Mouse (Mus musculus) heart, postnatal 14 days (tissue): ENCODE measurements at regions not wholly inside any gene's neighbourhood (a gene's known extent, or its start where the extent isn't known, plus 50 kb on each side); places are given as distances from the start of the nearest gene placed in this dataset.

ENCODE experiments used
- DNase-seq, 2 experiments: peaks; one replicate each; pipeline ENCODE4 v3.0.0; 2021 to 2022
- intact Hi-C: fragments of 180-260 bp; cut with DNase I; formaldehyde crosslinking; loops from one replicate; pipeline ENCODE4 v1.15.1; 2025

- DNase-seq, result no peak
- intact Hi-C loops, result no loop called here
Observed at GRCm38 (mm10) chr8:26851871-26852800, 125.0 kb upstream of the Zfp703 start.

DNA sequence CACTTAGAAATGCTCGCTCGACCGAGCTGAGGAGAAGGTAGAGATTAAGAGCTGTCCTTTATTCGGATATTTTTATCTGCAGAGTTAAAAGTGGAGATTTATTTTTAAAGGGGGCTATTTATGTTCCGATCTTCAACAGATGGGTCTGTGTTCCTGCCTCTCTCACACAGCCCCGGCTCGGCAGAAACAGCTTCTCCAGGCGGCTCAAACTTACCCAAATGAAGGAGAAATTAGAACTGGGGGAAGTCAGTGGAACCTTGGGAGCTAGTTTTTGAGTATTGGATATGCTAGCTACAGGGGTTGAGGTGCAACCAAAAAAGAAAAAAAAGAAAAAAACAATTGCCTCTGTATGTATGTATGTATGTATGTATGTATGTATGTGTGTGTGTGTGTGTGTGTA lies 124.2 kb upstream of the Zfp703 start:
- intact Hi-C loops, result no loop called here
- DNase-seq, result no peak

DNA sequence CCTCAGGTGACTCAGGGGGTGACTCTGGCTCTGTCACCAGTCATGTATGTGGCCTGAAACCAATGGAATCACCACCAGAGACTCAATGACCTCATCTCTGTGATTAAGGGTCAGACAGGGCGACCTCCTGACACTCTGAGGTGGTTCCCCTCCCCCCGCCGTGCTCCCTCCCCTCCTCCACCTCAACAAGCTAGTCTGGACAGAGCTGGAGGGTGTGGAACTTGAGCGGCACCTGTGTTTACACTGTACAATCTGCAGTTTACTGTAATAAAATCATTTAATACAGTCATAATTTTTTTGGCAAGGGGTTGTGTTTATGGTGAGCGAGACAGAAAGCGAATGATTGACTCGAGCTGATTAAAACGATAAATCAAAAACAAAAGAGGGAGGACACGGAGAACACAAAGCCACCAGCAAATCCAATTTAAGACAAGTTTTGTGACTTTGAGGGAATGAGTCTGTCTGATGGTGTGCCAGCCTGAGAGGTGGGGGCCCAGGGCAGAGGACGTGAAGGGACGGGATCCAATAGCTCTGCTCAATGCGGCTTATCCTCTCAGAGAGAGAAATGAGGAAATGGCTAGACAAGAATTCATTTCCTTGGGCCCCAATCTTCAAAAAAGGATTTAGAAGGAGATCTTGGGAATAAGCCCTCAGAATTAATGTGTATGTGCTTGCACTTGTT lies 122.4 kb upstream of the Zfp703 start:
- DNase-seq, result no peak
- intact Hi-C loops, result no loop called here

DNA sequence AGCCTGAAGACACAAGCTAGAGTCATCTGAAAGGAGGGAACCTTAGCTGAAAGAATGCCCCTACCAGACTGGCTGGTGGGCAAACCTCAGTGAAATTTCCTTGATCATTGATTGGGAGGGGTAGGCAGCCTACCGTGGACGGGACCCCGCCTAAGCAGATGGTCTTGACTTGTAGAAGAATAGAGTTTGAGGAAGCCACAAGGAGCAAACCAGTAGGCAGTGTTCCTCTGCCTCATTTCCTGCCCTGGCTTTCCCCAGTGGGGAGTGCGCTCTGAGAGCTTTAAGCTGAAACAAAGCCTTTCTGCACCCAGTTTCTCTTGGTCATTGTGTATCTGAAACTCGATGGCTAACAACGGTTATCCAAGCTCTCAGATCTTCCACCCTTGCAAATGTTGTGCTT lies 121.9 kb upstream of the Zfp703 start:
- no peak for DNase-seq
- intact Hi-C loops, result no loop called here

DNA sequence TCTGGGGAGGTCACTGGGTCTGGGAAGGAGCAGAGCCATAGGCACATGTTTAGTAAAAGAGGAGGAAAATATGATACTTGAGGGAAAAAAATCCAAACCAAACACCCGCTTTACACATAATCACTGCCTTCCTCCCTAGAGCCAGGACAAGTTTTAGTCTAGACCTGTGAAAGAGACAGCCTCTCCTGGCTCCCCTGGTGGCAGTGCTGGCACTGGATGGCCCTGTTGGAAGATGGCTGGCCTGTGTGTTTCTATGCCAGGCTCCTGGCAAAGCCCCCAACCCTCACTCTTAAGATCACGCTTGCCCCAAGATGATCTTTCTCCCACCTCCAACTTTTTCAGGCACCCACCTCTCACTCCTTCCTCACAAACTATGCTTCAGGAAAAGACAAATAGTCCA lies 112.6 kb upstream of the Zfp703 start:
- DNase-seq, result no peak
- intact Hi-C loops, result no loop called here

GRCm38 (mm10) chr8:26864971-26865370 lies 112.2 kb upstream of the Zfp703 start:
- DNase-seq, result no peak
- intact Hi-C loops, result no loop called here

DNA sequence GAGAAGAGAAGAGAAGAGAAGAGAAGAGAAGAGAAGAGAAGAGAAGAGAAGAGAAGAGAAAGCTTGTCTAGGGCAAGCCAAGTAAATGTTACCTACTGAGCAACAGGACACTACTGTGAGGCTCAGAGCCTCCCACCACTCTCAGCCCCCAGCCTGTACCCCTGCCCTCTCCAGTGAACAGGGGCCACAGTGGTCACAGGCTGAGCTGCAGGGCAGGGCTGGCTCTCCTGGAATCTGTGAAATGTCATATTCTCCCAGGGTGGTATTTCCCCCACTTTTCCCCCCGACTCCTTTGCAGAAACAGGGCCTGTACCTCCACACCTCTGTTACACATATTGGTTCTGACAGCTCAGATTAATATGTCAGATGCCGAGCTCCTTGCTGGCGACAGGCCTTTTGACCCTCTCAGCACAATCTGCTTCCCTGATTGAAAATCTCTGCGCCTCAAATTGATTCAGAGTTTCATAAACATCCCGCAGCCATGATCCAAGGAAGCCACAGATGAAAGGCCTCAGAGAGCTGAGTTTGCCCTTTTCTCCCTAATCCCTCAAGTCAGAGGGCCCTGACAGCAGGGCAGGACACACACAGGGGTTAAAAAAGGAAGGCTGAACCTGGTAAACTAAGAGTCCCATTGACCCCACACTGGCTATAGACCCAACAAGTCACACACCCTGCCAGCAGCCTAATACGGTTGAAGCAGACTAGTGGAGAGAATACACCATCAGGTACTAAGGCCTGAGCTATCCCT lies 108.8 kb upstream of the Zfp703 start:
- DNase-seq, result no peak
- intact Hi-C loops, result no loop called here

DNA sequence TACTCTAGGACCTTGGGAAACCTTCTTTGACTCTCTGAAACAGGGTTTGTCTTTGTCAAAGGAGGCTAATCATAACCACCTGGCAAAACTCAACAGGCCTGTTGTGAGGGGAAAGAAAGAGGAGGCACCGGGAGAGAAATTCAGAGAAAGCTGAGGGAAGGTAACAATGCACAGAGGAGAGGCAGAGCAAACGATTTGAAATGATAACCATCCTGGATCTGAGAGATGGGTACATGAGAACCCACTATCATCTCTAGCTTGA lies 108.3 kb upstream of the Zfp703 start:
- DNase-seq, result no peak
- intact Hi-C loops, result no loop called here

DNA sequence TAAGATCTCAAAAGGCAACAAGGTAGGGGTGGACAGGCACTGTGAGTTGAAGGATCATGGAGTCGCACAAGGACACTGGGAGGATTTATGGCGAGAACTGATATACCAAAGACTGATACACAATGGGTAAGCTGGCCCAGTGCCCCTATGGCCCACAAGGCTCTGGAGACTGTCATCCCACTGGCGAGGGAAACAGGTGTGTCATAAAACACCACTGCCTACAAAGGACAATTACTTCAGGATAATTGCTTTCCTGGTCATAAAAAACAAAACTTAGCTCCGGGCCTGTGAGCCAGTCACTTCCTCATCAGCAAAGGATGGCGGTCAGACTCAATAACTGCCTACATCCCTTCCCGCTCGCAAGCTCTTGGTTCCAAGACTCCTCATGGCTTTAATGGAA lies 105.3 kb upstream of the Zfp703 start:
- DNase-seq, result no peak
- intact Hi-C loops, result no loop called here

DNA sequence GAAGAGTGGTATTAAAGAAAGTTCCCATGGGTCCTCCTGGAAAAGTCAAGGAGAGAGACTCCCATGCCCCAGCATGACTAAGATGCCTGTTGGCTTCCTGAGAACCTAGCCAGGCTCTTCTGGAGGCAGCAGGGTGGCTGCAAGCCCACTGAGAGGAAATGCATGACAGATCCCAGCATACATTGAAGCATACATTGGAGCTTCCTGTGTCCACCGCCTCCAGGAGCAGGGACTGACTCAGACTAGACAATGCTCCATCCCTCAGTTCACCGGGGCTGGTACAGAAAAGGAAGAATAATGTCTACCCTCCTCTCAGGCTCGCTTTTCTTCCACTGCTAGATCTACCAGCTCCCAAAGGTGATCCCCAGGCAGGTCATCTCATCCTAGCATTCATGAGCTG lies 104.7 kb upstream of the Zfp703 start:
- no peak for DNase-seq
- intact Hi-C loops, result no loop called here

DNA sequence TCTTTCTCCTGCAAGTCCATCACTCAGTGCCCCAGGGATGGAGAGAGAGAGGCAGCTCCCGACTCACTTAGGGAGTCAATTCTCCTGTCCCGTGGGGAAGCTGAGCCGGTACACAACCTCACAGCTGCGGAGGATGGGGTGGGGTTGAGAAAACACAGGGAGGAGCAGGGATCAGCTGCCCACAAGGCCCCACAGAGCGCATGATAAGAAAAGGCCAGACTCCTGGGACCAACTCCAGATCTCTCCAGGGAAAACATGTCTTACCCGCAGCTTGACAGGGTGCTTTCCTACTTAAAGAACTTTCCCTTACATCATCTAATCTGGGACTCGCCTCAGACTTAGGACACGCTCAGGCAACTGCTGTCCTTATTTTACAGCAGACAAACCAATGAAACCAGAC lies 104.3 kb upstream of the Zfp703 start:
- DNase-seq, result peak in 1 of 2 experiments; percentile 15
- intact Hi-C loops, result no loop called here

DNA sequence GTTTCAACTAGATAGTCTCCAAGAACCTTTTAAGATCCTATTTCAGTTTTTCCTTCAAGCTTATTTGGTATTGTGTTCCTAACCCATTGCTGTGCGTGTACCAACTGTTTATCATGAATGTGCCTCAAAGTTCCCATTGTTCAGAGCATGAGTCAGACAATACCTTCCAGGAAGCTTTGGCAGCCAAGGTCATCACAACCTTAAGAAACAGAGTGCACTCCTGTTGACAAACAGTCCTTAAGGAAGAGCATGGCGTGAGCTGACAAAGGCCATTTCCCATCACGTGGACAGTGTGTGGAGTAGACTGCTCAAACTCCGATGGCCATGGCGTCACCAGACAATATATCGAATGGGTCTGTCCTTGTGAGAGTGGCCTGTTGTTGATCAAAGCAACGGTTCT lies 96.9 kb upstream of the Zfp703 start:
- intact Hi-C loops, result no loop called here
- no peak for DNase-seq

DNA sequence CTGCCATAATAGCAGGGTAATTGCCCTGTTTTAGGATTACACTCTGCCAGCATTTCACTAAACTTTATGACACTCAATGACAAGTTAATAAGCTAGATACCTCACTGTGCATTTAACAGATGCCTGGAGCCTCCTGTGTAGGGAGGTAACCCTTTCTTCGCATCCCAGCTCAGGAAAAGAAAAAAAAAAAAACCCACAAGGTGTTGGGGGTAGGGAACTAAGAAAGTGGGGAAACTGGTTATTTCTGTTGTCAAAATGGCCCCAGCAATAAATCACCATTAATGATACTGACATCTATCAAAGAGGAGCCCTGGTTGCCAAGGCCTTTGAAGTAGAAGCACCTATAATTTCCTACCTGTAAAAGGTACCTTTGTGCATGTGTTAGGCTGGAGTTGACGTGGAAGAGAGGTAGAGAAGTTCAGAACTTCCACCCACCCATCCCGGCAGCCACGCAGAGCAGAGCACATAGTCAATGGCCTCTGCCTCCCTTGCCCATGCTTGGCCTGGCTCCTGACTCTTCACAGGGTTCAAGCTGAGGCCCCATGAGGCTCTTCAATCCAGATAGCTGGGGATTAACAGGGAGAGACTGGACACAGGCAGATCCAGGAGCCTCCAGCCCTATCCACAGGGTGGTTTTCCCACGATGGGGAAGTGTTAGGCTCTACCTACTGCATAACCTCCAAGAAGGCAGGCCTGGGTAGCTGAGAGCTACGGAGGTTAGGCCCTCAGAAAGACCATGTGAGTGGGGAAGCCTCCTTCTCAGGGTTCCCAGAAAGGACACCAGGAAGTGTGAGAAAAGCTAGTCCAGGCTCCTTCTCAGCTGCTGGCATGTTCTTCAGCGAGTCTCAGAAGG lies 95.6 kb upstream of the Zfp703 start:
- intact Hi-C loops, result no loop called here
- no peak for DNase-seq

DNA sequence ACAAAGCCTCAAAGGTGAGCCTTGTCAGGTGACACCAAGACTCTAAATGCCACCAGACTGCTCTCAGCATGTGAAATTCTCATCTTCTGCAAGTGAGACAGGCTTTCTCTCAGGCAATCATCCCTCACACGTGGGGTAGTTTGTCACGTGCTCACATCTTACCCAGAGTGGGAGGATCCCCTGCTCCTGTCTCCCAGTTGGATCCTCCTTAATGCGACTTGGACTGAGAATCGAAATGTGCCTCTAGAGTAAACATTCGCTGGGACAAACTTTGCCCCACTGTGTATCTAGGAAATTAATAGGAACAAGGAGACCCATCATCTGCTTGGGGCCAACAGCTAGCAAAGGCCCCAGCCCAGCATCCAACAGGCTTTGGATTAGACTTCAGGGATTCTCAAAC lies 94.5 kb upstream of the Zfp703 start:
- DNase-seq, result no peak
- intact Hi-C loops, result no loop called here

GRCm38 (mm10) chr8:26883285-26883684 lies 93.8 kb upstream of the Zfp703 start:
- intact Hi-C loops, result no loop called here
- DNase-seq, result no peak

DNA sequence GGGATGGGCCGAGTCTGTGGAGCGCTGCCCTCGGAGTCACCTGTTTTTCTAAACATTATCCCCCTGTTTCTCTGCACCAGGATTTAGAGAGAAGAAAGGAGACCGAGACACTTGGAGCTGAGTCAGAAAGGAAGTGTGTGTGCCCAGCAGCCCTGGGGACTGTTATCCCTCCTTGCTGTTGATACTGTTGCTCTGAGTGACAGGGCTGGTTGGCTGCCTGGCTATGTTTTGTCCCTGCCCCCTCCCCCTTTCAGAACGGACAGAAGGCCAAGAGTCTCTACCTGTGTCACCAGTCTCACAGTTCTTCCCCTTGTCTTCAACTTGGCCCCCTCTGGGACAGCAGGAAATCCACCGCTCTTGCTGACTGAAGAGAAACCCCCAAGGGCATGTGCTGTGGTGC lies 93.4 kb upstream of the Zfp703 start:
- intact Hi-C loops, result no loop called here
- DNase-seq, result peak in 1 of 2 experiments; percentile 28

DNA sequence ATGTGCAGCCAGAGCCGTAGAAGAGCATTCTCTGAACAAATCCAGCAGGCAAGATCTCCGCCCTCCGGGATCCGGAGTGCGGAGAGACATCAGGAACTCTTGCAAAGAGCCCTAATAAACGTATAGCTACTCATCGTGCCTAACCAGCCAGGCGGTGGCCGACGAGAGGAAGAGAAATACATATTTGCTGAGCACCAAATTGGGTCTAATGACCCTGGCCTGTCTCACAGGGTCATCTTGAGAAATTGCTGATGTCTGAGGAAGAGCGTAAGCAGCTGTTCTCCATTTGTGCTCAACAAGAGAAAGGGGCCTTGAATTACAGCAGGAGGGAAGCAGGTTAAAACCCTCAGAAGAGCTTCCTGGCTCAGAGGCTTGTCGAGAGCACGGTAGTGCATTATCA lies 92.8 kb upstream of the Zfp703 start:
- intact Hi-C loops, result no loop called here

GRCm38 (mm10) chr8:26885365-26885764 lies 91.8 kb upstream of the Zfp703 start:
- intact Hi-C loops, result no loop called here
- DNase-seq, result no peak

More for the DNA sequence above, 92.8 kb upstream of the Zfp703 start:
- DNase-seq, result no peak

- DNase-seq, result peak in 1 of 2 experiments; percentile 26
- intact Hi-C loops, result no loop called here
Observed at GRCm38 (mm10) chr8:26886783-26887486, 90.2 kb upstream of the Zfp703 start.

- intact Hi-C loops, result no loop called here
- DNase-seq, result no peak
Observed at GRCm38 (mm10) chr8:26887551-26887950, 89.6 kb upstream of the Zfp703 start.
